Mouse (Mus musculus) heart, postnatal 0 days (tissue): ENCODE results near the gene Pdap1. TPM values are rescaled to one million over a fixed set of nuclear protein-coding genes. Genes with fewer than 3 reads are reported as not detected.

ENCODE experiments used
- ATAC-seq: fragments of 200-750 bp; cut with Nextera tagmentation; 2 replicates; pipeline ENCODE4 v1.8.0; 2017; ENCODE audit warnings: low read depth, moderate number of reproducible peaks, moderate library complexity; ENCODE audit not compliant: insufficient read depth
- DNase-seq: peaks from one replicate; pipeline ENCODE4 v3.0.0-alpha.2; 2016; ENCODE audit warnings: low spot score
- H3K27ac ChIP-seq: fragments of 300-500 bp; sonication (generic); 2 replicates; pipeline ENCODE4 v1.5.1; 2014; ENCODE audit warnings: low read depth, mild to moderate bottlenecking
- H3K27me3 ChIP-seq: fragments of 300-500 bp; sonication (generic); 2 replicates; pipeline ENCODE4 v1.6.1; 2014; ENCODE audit warnings: low read length, mixed read lengths; ENCODE audit not compliant: control insufficient read depth, insufficient read depth
- H3K36me3 ChIP-seq: fragments of 300-500 bp; sonication (generic); replicated peaks from 2 replicates; pipeline ENCODE4 v1.6.1; 2014; ENCODE audit warnings: low read length, mixed read lengths; ENCODE audit not compliant: control insufficient read depth, insufficient read depth
- H3K4me1 ChIP-seq: fragments of 300-500 bp; sonication (generic); 2 replicates; pipeline ENCODE4 v1.6.1; 2014; ENCODE audit warnings: antibody characterized with exemption; ENCODE audit not compliant: control insufficient read depth, insufficient read depth
- H3K4me2 ChIP-seq: fragments of 300-500 bp; sonication (generic); 2 replicates; pipeline ENCODE4 v1.6.1; 2014; ENCODE audit warnings: low read depth, mild to moderate bottlenecking, low read length, moderate library complexity
- H3K4me3 ChIP-seq: fragments of 300-500 bp; sonication (generic); 2 replicates; pipeline ENCODE4 v1.5.1; 2014; ENCODE audit warnings: low read depth, low read length
- H3K9ac ChIP-seq: fragments of 300-500 bp; sonication (generic); replicated peaks from 2 replicates; pipeline ENCODE4 v1.6.1; 2014; ENCODE audit warnings: low read depth, low read length, mixed read lengths
- H3K9me3 ChIP-seq: fragments of 300-500 bp; sonication (generic); replicated peaks from 2 replicates; pipeline ENCODE4 v1.6.1; 2016; ENCODE audit warnings: low read length; ENCODE audit not compliant: control insufficient read depth
- CTCF ChIP-seq: IDR thresholded peaks from 2 replicates; pipeline ENCODE4 v1.5.1; 2016; ENCODE audit warnings: antibody characterized with exemption, control low read depth, low read depth
- EP300 ChIP-seq: IDR thresholded peaks from 2 replicates; pipeline ENCODE4 v1.6.1; 2016; ENCODE audit warnings: antibody characterized with exemption, low read depth
- WGBS: fragments of 180-500 bp; shearing (Covaris S2); extraction: QIAGEN DNeasy Blood & Tissue Kit; methylation state at CpG from one replicate; pipeline ENCODE4 v1.1.7; 2014; 5-methylcytosine and 5-hydroxymethylcytosine counted together
- polyA plus RNA-seq: library from polyadenylated mRNA; unstranded; fragments of >200 nt; fragmentation: Nextera tagmentation; extraction: Ambion mirVana; gene quantifications from 2 replicates; pipeline ENCODE4 v1.2.1, GENCODE M21; 2015
- total RNA-seq: library from RNA; depleted of rRNA; stranded (reverse); fragments of >200 nt; gene quantifications from 2 replicates; pipeline ENCODE4 v1.2.3, GENCODE M21; 2014; ENCODE audit warnings: low replicate concordance

The Pdap1 gene
- total and polyA plus RNA-seq, 2 experiments from 2014 or later, result 15.9 to 58.0 TPM

DNA sequence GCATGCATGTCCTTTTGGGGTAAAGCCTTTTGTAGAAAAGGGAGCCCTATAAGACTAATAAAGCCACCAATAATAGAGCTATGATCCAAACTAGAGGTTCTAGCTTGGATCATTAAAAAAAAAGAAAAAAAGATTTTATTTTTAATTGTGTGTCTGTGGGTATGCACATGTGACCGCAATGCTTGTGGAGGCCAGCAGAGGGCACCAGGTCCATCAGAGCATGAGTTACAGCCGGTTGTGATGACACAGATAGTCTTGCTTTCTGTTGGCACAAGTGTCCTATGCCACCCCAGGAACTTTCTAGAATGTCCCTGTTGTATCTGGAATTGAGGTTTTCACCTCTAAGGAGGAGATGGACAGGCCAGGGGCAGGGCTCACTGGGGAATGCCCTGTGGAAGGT, 20.7 kb downstream of the Pdap1 start:
- Histone ChIP-seq H3K9ac (no peak overlapping the region), H3K27ac (no peak overlapping the region), H3K4me3 (no peak overlapping the region), H3K4me1 (0 out of 2 replicates have a peak, but pooled peaks cover 5% of the 10 kb centered on the region), H3K36me3 (peaks cover 23% of the 10 kb centered on the region), H3K27me3 (no peaks in the 10 kb centered on the region), H3K9me3 (no peaks in the 10 kb centered on the region), H3K4me2 (no peak overlapping the region)
- ATAC-seq, result no peak
- WGBS, result 86% methylated on average over 2 of the region's 2 CpGs
- no peak for TF ChIP-seq EP300
- peak; percentile 14; the same call in 1 of the 2 replicates for TF ChIP-seq CTCF
- no peak for DNase-seq

DNA sequence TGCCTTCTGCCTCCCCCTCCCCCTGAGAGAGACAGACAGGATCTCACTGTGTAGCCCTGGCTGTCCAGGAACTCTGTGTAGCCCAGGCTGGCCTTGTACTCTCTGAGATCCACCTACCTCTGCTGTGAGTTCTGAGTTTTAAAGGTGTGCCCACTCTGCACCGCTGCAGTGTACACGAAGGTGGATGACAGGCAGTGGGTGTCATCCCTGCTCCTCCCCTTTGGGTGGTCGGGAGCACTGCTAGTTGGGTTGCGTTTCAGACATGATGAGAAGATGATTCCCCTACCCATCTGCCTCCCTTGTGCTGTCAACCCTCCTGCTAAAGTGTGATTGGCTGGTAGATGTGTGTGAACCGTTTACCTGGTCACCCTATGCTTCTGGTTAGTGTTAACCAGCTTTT, 21.6 kb downstream of the Pdap1 start:
- Histone ChIP-seq H3K4me1 (0 out of 2 replicates have a peak, but pooled peaks cover 5% of the 10 kb centered on the region), H3K27ac (0 out of 2 replicates have a peak overlapping the region, but pooled peaks have one; percentile 22), H3K27me3 (no peaks in the 10 kb centered on the region), H3K4me2 (no peak overlapping the region), H3K4me3 (no peak overlapping the region), H3K9ac (no peak overlapping the region), H3K36me3 (peaks cover 14% of the 10 kb centered on the region; the same call in 1 of the 2 replicates), H3K9me3 (no peaks in the 10 kb centered on the region)
- DNase-seq (no peak), ATAC-seq (no peak)
- TF ChIP-seq CTCF, result no peak
- TF ChIP-seq EP300, result no peak
- 84% methylated on average over 5 of the region's 5 CpGs for WGBS

- H3K9me3 ChIP-seq, result no peaks in the 10 kb centered on the region
- H3K36me3 ChIP-seq, result peaks cover 9% of the 10 kb centered on the region; the same call in 1 of the 2 replicates
- no peak for DNase-seq
- H3K4me1 ChIP-seq, result 0 out of 2 replicates have a peak, but pooled peaks cover 5% of the 10 kb centered on the region
- H3K9ac ChIP-seq, result no peak overlapping the region
- WGBS, result 50% methylated on average over 6 of the region's 6 CpGs
- TF ChIP-seq CTCF (no peak), EP300 (no peak)
- H3K4me3 ChIP-seq, result no peak overlapping the region
- 0 out of 2 replicates have a peak overlapping the region, but pooled peaks have one; percentile 22 for H3K27ac ChIP-seq
- no peak for ATAC-seq
- no peaks in the 10 kb centered on the region for H3K27me3 ChIP-seq
- no peak overlapping the region for H3K4me2 ChIP-seq
Measured at GRCm38 (mm10) chr5:145118005-145118404, 22.0 kb downstream of the Pdap1 start.

DNA sequence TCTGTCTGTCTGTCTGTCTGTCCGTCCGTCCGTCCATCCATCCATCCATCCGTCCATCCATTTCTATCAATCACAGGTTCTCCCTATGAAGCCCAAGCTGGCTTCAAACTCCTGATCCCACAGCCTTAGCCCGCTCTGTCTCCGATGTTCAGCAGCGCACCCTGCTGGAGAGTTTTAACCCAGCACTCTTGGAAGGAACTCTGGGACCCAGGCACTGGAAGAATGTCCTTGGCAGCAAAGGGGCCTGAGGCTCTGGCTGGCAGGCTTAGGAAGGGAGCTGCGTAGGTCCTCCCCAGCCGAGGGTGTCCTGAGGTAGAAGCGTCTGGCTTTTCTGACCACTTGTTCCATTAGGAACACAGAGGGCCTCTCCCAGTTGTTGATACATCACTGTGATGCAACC, 23.1 kb downstream of the Pdap1 start:
- no peak overlapping the region; the same call in 1 of the 2 replicates for H3K9ac ChIP-seq
- ATAC-seq (peak; percentile 39), DNase-seq (no peak)
- H3K36me3 ChIP-seq, result no peaks in the 10 kb centered on the region
- H3K4me3 ChIP-seq, result 0 out of 2 replicates have a peak overlapping the region, but pooled peaks have one; percentile 4
- 0 out of 2 replicates have a peak, but pooled peaks cover 5% of the 10 kb centered on the region for H3K4me1 ChIP-seq
- no peaks in the 10 kb centered on the region for H3K27me3 ChIP-seq
- H3K4me2 ChIP-seq, result peak overlapping the region; percentile 34
- no peaks in the 10 kb centered on the region for H3K9me3 ChIP-seq
- peak overlapping the region; percentile 87 for H3K27ac ChIP-seq
- TF ChIP-seq CTCF (peak; percentile 60), EP300 (no peak)
- WGBS, result 35% methylated on average over 10 of the region's 10 CpGs

- WGBS, result 37% methylated on average over 4 of the region's 4 CpGs
Measured at GRCm38 (mm10) chr5:145116316-145116715, 23.7 kb downstream of the Pdap1 start.

More at GRCm38 (mm10) chr5:145116316-145116715, 23.7 kb downstream of the Pdap1 start:
- no peaks in the 10 kb centered on the region for H3K36me3 ChIP-seq
- peak overlapping the region; percentile 87 for H3K27ac ChIP-seq
- H3K4me1 ChIP-seq, result 0 out of 2 replicates have a peak, but pooled peaks cover 5% of the 10 kb centered on the region
- no peaks in the 10 kb centered on the region for H3K27me3 ChIP-seq
- peak overlapping the region; percentile 64 for H3K4me2 ChIP-seq
- DNase-seq (peak; percentile 82), ATAC-seq (peak; percentile 55)
- H3K4me3 ChIP-seq, result peak overlapping the region; percentile 69; the same call in 1 of the 2 replicates
- no peaks in the 10 kb centered on the region for H3K9me3 ChIP-seq
- H3K9ac ChIP-seq, result no peak overlapping the region
- TF ChIP-seq EP300 (peak; percentile 44; the same call in 1 of the 2 replicates), CTCF (no peak)
